Mouse (Mus musculus) heart, postnatal 10 days (tissue): ENCODE data around the gene Smc1b. TPM values are rescaled to one million over a fixed set of nuclear protein-coding genes. Genes with fewer than 3 reads are reported as not detected.
"Not testable (repeated sequence)": the region's sequence is repeated elsewhere in the genome, so short reads cannot be mapped to it uniquely, and the experiment has no call there.

Experiments used
- DNase-seq, 2 experiments: peaks; one replicate each; pipeline ENCODE4 v3.0.0; 2021
- intact Hi-C: fragments of 180-260 bp; cut with DNase I; formaldehyde crosslinking; loops from one replicate; pipeline ENCODE4 v1.15.1; 2025
- total RNA-seq, 2 experiments: library from RNA; stranded (reverse); gene quantifications; 2 replicates each; pipeline ENCODE4 v1.2.3; 2021

The Smc1b gene
- total RNA-seq, 2 experiments from 2014 or later: 0.07 TPM; not detected in 1

DNA sequence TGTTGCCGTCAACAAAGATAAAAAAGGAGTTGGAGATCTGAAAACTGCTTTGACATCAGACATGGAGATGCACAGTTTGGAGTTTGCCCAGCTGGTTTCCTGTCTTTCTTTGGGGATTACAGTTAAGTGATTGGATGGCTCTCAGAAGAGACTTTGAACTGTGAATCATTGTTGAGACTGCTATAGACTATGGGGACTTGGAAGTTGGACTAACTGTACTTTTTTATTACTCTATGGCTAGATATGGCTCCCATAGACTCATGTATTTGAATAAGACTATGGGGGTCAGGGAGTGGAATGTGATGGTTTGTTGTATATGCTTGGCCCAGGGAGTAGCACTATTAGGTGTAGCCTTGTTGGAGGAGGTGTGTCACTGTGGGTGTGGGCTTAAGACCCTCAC lies 101.1 kb downstream of the Smc1b start:
- intact Hi-C loops, DNase-seq: not testable (repeated sequence)

DNA sequence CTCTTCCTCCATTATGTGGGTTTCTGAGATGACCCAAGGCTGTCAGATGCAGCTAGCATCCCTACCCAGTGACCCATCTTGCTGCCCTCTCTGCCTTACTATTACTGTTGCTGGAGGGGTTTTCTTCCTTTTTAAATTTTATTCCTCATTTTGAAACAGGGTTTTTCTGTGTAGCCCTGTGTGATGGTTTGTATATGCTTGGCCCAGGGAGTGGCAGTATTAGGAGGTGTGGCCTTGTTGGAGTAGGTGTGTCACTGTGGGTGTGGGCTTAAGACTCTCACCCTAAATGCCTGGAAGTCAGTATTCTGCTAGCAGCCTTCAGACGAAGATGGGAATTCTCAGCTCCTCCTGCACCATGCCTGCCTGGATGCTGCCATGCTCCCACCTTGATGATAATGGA lies 103.1 kb downstream of the Smc1b start, which contains the start of gene Fam118a:
Gene Fam118a (plus strand): TSS at position 301 of the 400 bp plus-strand sequence.
- intact Hi-C loops: not testable (repeated sequence)

DNA sequence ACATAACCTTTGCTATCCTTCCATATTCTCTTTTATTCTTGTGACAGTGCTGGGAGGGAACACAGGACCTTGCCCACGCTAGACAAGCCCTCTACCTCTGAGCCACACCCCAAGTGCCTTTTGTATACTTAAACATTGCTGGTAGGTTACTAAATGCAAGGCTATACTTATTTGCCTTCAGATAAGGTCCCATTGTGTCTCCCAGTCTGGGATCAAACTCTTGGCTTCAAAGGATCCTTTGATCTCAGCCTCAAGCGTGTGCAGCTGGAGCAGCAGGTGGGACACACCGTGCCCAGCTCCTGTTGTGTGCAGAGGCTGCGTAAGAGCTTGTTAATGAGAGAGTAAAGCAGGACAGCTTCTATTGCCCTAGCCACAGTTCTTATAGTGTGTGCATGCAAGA lies 104.0 kb downstream of the Smc1b start:
- intact Hi-C loops: no loop called here
- DNase-seq: no peak

More for the DNA sequence above, 103.1 kb downstream of the Smc1b start, which contains the start of gene Fam118a:
- DNase-seq: not testable (repeated sequence)

DNA sequence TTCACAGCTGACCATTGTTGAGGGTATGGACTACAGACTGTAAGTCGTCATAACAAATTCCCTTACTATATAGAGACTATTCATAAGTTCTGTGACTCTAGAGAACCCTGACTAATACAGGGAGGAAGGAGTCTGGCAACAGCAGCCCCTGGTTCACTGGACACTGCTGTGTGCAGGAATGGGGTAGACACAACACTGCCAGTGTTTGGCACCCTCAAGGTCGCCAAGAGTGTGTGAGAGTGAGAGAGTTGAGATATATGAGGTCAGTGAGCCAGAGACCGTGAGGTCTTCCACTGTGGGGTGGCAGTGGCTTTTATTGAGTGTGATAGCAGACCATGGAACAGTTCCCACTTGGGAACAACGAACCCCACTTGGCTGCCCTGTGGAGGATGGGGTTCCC lies 105.6 kb downstream of the Smc1b start:
- DNase-seq: no peak
- intact Hi-C loops: no loop called here

DNA sequence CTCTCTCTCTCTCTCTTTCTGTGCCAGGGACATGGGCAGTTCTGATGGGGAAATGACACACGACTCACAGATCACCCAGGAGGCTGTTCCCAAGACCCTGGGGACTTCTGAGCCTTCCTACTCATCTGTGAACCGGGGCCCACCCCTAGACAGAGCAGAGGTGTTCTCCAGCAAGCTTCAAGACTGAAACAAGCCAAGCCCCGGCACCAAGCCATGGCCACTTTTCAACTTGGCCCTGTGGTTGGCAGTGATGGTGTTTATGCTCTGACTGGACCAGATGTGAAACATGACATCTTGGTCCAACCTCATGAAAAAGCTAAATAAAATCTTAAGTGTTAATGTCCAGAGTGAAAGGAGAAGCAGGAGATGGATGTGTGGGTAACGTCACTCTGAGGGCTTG lies 109.6 kb downstream of the Smc1b start:
- intact Hi-C loops: no loop called here
- DNase-seq: peak; percentile 29 to 30

DNA sequence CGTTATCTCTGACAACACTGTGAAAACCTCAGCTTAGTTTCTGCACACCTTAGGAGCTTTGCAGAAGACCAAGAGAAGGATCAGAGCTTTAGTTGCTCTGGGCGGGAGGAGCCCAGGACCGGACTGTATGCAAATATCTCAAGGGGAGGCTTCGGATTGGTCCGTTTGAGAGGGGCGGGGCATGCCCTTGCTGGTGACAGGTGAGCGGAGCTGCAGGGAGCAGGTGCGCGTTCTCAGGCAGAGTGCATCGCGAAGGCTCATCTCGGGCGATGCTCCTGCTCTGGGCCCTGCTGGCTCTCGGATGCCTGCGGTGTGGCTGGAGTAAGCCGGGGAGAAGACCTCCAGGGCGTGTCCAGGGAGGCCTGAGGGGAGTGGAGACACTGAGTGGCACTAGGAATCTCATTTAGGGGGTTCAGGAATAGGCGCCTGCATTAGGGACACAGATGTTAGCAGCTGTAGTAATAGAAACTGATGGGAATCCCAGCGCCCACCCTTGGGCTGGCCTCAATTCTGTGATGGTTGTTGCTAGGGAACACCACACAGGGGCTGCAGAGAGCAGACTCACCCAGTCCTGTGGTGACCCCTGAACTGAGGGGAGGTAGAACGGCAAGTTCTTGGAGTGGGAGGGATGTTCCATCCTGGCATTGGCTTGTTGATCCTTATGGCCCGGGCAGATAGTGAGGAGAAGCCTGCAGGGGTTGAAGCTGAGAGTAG lies 114.7 kb downstream of the Smc1b start, which contains the start of gene Upk3a:
Gene Upk3a (plus strand): TSS at position 191 of the 714 bp plus-strand sequence.
- no peak for DNase-seq

DNA sequence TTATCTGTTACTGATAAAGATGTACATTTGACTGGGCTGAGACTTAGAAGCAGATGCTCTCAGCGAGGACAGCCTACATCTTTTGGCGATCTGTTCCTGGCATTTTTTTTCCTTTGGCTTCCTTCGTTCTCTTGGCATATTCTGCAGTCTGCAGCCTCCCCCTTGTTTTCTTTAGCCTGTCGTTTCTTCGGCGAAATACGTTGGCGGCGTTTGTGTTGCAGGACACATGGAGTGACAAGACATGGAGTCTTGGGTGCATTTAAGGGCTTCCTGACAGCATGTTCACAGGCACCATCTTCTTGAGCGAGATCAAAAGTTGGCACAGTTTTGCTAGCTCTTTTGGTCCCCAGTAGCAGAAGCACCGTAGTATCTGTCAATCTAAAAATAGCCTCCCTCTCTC lies 116.0 kb downstream of the Smc1b start:
- DNase-seq: no peak
- intact Hi-C loops: no loop called here

More for the DNA sequence above, 114.7 kb downstream of the Smc1b start, which contains the start of gene Upk3a:
- intact Hi-C loops: no loop called here

Other genes starting within 250 kb of the Smc1b start
- under 1 TPM; 0.22 TPM for gene Gm29666, start 211.9 kb downstream of the Smc1b start, total RNA-seq
- 10 to 100 TPM; 21.2 to 21.9 TPM for gene Nup50, start 208.6 kb downstream of the Smc1b start, total RNA-seq
- 10 to 100 TPM; 22.1 to 25.2 TPM for gene 5031439G07Rik, start 143.4 kb downstream of the Smc1b start, total RNA-seq
- not detected for gene Upk3a, start 114.8 kb downstream of the Smc1b start, total RNA-seq
- 10 to 100 TPM; 10.1 to 10.8 TPM for gene Fam118a, start 103.0 kb downstream of the Smc1b start, total RNA-seq
- gene Ribc2, start 114 bp upstream of the Smc1b start, total RNA-seq: not detected
- gene Fbln1, start 74.0 kb upstream of the Smc1b start, total RNA-seq: 10 to 100 TPM; 76.2 to 79.6 TPM
- 100 to 1,000 TPM; 104 to 114 TPM for gene Atxn10, start 204.3 kb upstream of the Smc1b start, total RNA-seq